Mouse (Mus musculus) forebrain, embryonic 14.5 days (tissue): Measurements from ENCODE around the gene Slc41a3. TPM values are rescaled to one million over a fixed set of nuclear protein-coding genes. Genes with fewer than 3 reads are reported as not detected.

Experiments
- ATAC-seq: fragments of 200-750 bp; cut with Nextera tagmentation; 2 replicates; pipeline ENCODE4 v1.8.0; 2017; ENCODE audit warnings: mild to moderate bottlenecking, moderate library complexity
- DNase-seq: peaks from one replicate; pipeline ENCODE4 v3.0.0-alpha.2; 2015; ENCODE audit warnings: low spot score
- H3K27ac ChIP-seq: fragments of 300-500 bp; sonication (generic); 2 replicates; pipeline ENCODE4 v1.5.1; 2014; ENCODE audit warnings: low read depth, mild to moderate bottlenecking, control low read depth, low read length, moderate library complexity
- H3K27me3 ChIP-seq: fragments of 300-500 bp; sonication (generic); replicated peaks from 2 replicates; pipeline ENCODE4 v1.6.1; 2014; ENCODE audit warnings: low read length, control low read depth, mixed read lengths; ENCODE audit not compliant: control insufficient read depth, insufficient read depth
- H3K36me3 ChIP-seq: fragments of 300-500 bp; sonication (generic); 2 replicates; pipeline ENCODE4 v1.6.1; 2014; ENCODE audit warnings: low read length, control low read depth; ENCODE audit not compliant: control insufficient read depth, insufficient read depth
- H3K4me1 ChIP-seq: fragments of 300-500 bp; sonication (generic); 2 replicates; pipeline ENCODE4 v1.6.1; 2014; ENCODE audit warnings: antibody characterized with exemption, low read length, control low read depth; ENCODE audit not compliant: control insufficient read depth, insufficient read depth
- H3K4me2 ChIP-seq: fragments of 300-500 bp; sonication (generic); 2 replicates; pipeline ENCODE4 v1.6.1; 2014; ENCODE audit warnings: mild to moderate bottlenecking, control low read depth, low read length
- H3K4me3 ChIP-seq: fragments of 300-500 bp; sonication (generic); 2 replicates; pipeline ENCODE4 v1.5.1; 2014; ENCODE audit warnings: low read depth, low read length, control low read depth
- H3K9ac ChIP-seq: fragments of 300-500 bp; sonication (generic); 2 replicates; pipeline ENCODE4 v1.6.1; 2014; ENCODE audit warnings: mild to moderate bottlenecking, low read length, control low read depth, moderate library complexity
- H3K9me3 ChIP-seq: fragments of 300-500 bp; sonication (generic); replicated peaks from 2 replicates; pipeline ENCODE4 v1.6.1; 2016; ENCODE audit warnings: low read length, control low read depth, mixed read lengths; ENCODE audit not compliant: control insufficient read depth
- WGBS: fragments of 180-500 bp; shearing (Covaris S2); extraction: QIAGEN DNeasy Blood & Tissue Kit; methylation state at CpG from one replicate; pipeline ENCODE4 v1.1.7; 2014; 5-methylcytosine and 5-hydroxymethylcytosine counted together
- polyA plus RNA-seq: library from polyadenylated mRNA; unstranded; fragments of >200 nt; fragmentation: Nextera tagmentation; extraction: Ambion mirVana; gene quantifications from 2 replicates; pipeline ENCODE4 v1.2.1, GENCODE M21; 2014

Slc41a3 gene
- polyA plus RNA-seq, 1 experiment from 2014 or later = 2.1 TPM

DNA sequence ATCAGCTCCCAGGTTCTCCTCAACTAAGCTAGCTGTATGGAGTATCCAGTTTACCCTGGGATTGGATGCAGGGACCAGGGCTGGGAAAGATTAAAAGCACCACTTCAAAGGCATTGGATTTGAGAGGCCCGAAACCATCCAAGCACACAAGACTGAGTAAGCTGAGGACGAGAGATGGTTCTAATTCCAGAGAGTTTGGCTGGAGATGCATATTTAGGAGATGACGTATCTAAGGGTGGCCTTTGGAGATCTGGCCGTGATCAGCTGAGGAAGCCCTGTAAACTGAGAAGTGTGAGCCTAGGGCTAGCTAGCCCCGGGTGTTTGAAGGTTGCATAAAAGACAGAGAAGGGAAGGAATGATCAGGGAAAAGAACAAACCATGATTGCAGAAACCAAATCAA, 16.4 kb upstream of the Slc41a3 start:
- no peaks in the 10 kb centered on the region for H3K36me3 ChIP-seq
- no peaks in the 10 kb centered on the region for H3K4me1 ChIP-seq
- ATAC-seq (no peak), DNase-seq (no peak)
- H3K9ac ChIP-seq = no peak overlapping the region
- no peaks in the 10 kb centered on the region for H3K27me3 ChIP-seq
- H3K4me3 ChIP-seq = no peak overlapping the region
- no peak overlapping the region for H3K27ac ChIP-seq
- WGBS = 76% methylated on average over 5 of the region's 5 CpGs
- H3K9me3 ChIP-seq = no peaks in the 10 kb centered on the region
- H3K4me2 ChIP-seq = no peak overlapping the region

DNA sequence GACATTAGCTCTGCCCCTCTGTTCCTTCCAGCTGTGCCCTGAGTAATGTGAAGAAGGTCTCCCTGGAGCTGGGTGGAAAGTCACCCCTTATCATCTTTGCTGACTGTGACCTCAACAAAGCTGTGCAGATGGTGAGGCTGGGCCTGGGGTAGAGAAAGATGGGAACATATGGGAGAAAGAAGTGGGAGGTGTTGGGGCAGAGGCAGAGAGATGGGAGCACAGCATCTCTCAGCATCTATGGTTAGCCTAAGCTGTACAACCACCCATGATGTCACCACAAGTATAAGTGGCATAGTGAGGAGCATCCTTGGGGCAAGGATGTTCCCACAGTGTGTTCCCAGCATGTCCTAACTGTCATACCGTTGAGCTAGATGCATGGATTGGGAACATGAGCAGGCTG, 13.8 kb upstream of the Slc41a3 start:
- no peaks in the 10 kb centered on the region for H3K4me1 ChIP-seq
- no peak overlapping the region for H3K27ac ChIP-seq
- H3K9ac ChIP-seq = no peak overlapping the region
- no peaks in the 10 kb centered on the region for H3K36me3 ChIP-seq
- ATAC-seq = no peak
- no peak overlapping the region for H3K4me2 ChIP-seq
- H3K4me3 ChIP-seq = no peak overlapping the region
- WGBS = 75% methylated on average over 1 of the region's 1 CpGs
- no peaks in the 10 kb centered on the region for H3K27me3 ChIP-seq
- DNase-seq = no peak
- no peaks in the 10 kb centered on the region for H3K9me3 ChIP-seq

DNA sequence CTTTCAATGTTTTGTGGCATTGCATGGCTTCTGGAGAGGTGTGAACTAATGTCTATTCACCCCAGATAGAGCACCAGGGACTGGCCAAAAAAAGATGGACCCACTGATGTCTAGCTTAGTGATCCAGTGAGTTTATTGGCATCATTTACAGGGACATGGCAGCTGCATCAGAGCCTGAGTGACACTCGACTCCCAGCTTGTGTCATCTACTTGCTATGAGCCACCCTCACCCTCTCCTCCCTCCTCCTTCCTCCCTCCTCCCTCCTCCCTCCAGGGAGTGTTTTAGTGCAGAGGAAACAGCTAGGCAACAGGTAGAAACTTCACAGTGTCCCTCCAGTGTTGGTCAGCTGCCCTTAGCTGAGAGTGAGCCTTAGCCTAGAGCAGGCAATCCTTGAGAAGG, 9.6 kb upstream of the Slc41a3 start:
- Histone ChIP-seq H3K4me2 (no peak overlapping the region), H3K4me3 (no peak overlapping the region), H3K27me3 (no peaks in the 10 kb centered on the region), H3K36me3 (no peaks in the 10 kb centered on the region), H3K4me1 (no peaks in the 10 kb centered on the region), H3K27ac (no peak overlapping the region), H3K9me3 (no peaks in the 10 kb centered on the region), H3K9ac (no peak overlapping the region)
- 90% methylated on average over 1 of the region's 1 CpGs for WGBS
- ATAC-seq (no peak), DNase-seq (no peak)

DNA sequence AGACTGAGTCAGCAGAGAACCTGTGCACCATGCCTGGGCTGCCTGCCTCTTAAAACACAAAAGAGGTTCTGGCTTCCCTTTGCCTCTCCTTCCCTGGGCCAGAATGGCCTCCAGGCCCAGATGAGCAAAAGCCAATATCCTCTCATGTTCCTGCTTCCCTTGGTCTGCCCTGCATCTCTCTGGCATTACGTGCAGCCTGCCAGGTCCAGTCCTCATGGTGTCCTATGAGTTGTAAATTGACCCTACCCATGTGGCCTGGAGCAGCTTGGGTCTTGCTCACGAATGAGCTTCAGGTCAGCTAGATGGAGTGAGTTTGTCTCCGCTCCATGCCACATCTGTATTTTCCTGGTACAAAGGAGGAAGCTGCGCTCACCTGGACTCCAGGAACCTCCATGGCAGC, 7.5 kb upstream of the Slc41a3 start:
- H3K9ac ChIP-seq = no peak overlapping the region
- H3K27me3 ChIP-seq = no peaks in the 10 kb centered on the region
- H3K27ac ChIP-seq = no peak overlapping the region
- H3K9me3 ChIP-seq = no peaks in the 10 kb centered on the region
- H3K4me1 ChIP-seq = no peaks in the 10 kb centered on the region
- 87% methylated on average over 4 of the region's 4 CpGs for WGBS
- H3K36me3 ChIP-seq = no peaks in the 10 kb centered on the region
- H3K4me2 ChIP-seq = no peak overlapping the region
- ATAC-seq (no peak), DNase-seq (no peak)
- no peak overlapping the region for H3K4me3 ChIP-seq

DNA sequence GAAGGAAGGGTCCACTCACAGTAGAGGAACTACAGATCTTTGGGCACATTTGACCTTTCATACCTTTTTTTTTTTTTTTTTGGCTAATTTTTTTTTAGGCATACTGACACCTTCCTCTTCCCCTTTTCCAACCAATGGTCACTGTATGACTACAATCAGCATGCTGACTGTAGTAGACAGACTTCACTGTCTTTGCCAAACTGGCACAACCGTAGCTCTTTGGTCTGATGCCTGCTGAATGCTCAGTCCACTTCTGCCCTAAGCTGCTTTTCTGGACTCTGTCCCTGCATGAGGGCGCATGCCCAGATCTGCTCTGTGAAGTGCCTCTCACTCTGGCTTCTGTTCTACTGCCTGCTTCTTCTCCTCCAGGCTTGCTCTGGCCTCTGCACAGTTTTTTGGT, 6.9 kb upstream of the Slc41a3 start:
- DNase-seq (peak; percentile 9), ATAC-seq (no peak)
- Histone ChIP-seq H3K4me3 (no peak overlapping the region), H3K36me3 (no peaks in the 10 kb centered on the region), H3K27ac (no peak overlapping the region), H3K27me3 (no peaks in the 10 kb centered on the region), H3K9ac (no peak overlapping the region), H3K4me2 (no peak overlapping the region), H3K4me1 (no peaks in the 10 kb centered on the region), H3K9me3 (no peaks in the 10 kb centered on the region)
- 88% methylated on average over 2 of the region's 2 CpGs for WGBS

DNA sequence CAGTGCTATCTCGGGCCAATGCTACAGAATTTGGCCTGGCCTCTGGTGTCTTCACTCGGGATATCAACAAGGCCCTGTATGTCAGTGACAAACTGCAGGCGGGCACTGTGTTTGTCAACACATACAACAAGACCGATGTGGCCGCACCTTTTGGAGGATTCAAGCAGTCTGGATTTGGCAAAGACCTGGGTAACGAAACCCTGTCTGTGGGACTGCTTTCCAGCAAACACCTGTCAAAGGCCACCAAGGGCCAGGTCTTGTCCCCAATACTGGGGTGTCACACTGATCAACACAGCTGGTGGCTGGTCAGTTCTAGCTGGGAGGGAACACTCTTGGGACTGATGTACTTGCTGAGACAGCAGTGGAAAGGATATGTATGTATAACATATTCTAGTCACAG, 6.3 kb upstream of the Slc41a3 start:
- Histone ChIP-seq H3K4me2 (no peak overlapping the region), H3K36me3 (no peaks in the 10 kb centered on the region), H3K27ac (no peak overlapping the region), H3K4me3 (no peak overlapping the region), H3K4me1 (no peaks in the 10 kb centered on the region), H3K9me3 (no peaks in the 10 kb centered on the region), H3K27me3 (no peaks in the 10 kb centered on the region), H3K9ac (no peak overlapping the region)
- DNase-seq = no peak
- 91% methylated on average over 6 of the region's 6 CpGs for whole genome bisulfite sequencing
- no peak for ATAC-seq

DNA sequence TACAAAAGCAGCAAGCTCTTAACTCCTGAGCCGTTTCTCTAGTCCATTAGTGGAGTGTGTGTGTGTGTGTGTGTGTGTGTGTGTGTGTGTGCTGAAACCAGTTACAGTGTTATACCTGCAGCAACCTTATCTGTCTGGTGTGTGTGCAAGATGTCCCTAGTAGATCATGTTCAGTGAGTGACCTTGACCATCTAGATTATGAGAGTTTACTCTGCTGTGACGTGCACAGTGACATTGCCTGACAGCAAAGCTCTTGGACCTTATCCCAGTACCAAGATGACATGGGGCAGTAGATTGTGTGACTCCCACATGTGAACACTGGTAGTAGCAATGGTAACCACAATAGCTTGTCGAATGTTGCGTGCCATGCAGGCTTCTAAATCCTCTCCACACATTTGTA, 4.2 kb upstream of the Slc41a3 start:
- H3K4me3 ChIP-seq = no peak overlapping the region
- H3K27ac ChIP-seq = no peak overlapping the region
- H3K4me2 ChIP-seq = no peak overlapping the region
- DNase-seq = no peak
- no peak overlapping the region for H3K9ac ChIP-seq
- ATAC-seq = no peak
- 78% methylated on average over 4 of the region's 4 CpGs for WGBS
- H3K4me1 ChIP-seq = no peaks in the 10 kb centered on the region
- no peaks in the 10 kb centered on the region for H3K36me3 ChIP-seq
- H3K27me3 ChIP-seq = no peaks in the 10 kb centered on the region
- no peaks in the 10 kb centered on the region for H3K9me3 ChIP-seq

DNA sequence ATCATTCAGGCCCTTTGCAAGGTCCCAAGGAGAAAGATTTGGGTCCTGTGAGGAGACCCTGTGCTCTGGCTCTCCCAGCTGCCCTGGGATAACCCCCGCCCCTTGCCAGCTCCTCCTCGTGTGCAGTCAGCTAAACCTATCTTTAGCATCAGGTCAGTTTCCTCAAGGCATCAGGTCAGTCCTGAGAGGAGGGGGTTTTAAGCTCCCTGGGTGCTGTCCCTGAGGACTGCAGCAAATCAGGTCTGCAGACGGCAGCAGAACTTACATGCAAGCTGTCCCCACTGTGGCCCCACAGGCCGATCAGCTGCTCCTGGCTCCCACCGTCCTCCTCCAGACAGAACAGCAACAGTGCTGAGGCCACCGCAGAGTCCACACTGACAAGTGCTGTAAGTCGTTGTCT, 2.8 kb upstream of the Slc41a3 start:
- H3K36me3 ChIP-seq = no peaks in the 10 kb centered on the region
- no peaks in the 10 kb centered on the region for H3K27me3 ChIP-seq
- DNase-seq (no peak), ATAC-seq (no peak)
- WGBS = 62% methylated on average over 7 of the region's 7 CpGs
- no peaks in the 10 kb centered on the region for H3K4me1 ChIP-seq
- no peak overlapping the region for H3K27ac ChIP-seq
- H3K9me3 ChIP-seq = no peaks in the 10 kb centered on the region
- H3K4me2 ChIP-seq = no peak overlapping the region
- H3K9ac ChIP-seq = no peak overlapping the region
- H3K4me3 ChIP-seq = no peak overlapping the region

DNA sequence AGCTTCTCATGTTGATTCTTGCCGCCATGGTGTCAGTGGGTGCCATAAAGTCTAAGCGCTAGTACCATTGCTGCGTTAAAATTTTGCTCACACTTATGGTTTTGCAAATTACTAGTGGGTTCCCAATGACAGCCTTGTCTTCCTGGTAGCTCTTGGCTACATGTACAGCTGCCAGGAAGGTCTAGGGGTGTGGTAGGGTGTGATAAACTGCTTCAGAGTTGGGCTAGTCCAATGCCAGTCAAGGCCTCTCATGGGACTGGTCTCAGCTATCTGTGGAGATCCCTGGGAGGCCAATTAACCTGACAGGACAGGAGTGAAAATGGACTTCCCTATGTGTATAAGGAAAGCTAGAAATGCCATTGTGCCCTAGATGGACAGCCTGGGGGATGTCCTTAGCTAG, 2.2 kb upstream of the Slc41a3 start:
- no peaks in the 10 kb centered on the region for H3K4me1 ChIP-seq
- ATAC-seq (no peak), DNase-seq (no peak)
- H3K4me3 ChIP-seq = no peak overlapping the region
- H3K27ac ChIP-seq = no peak overlapping the region
- no peaks in the 10 kb centered on the region for H3K36me3 ChIP-seq
- H3K9me3 ChIP-seq = no peaks in the 10 kb centered on the region
- no peaks in the 10 kb centered on the region for H3K27me3 ChIP-seq
- H3K4me2 ChIP-seq = no peak overlapping the region
- no peak overlapping the region for H3K9ac ChIP-seq
- 94% methylated on average over 3 of the region's 3 CpGs for WGBS

DNA sequence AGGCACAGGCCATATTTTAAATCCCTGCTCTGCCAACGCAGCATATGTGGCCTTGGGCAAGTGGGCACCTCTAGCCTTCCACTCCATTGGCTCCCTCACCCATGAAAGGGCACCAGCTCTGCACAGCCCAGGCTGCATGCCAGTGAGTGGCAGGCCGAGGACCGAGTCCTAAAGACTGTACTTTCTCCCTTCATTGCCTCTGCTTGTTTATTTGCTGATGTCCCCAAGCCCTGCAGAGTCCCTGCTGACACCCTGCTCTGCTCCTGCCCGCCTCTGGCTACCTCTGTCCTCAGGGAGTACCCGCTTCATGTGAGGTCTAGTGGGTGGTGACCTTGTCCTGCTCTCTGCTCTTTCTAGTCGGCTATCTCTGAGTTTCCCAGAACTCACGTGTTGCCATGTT, 1.4 kb upstream of the Slc41a3 start:
- no peak overlapping the region for H3K4me2 ChIP-seq
- no peak overlapping the region for H3K9ac ChIP-seq
- H3K4me1 ChIP-seq = no peaks in the 10 kb centered on the region
- H3K27ac ChIP-seq = no peak overlapping the region
- ATAC-seq (no peak), DNase-seq (no peak)
- H3K27me3 ChIP-seq = no peaks in the 10 kb centered on the region
- no peaks in the 10 kb centered on the region for H3K36me3 ChIP-seq
- no peak overlapping the region for H3K4me3 ChIP-seq
- WGBS = 68% methylated on average over 7 of the region's 7 CpGs
- no peaks in the 10 kb centered on the region for H3K9me3 ChIP-seq
